Mouse (Mus musculus) embryonic facial prominence, embryonic 14.5 days (tissue): ENCODE measurements around the gene Efl1. TPM values are rescaled to one million over a fixed set of nuclear protein-coding genes. Genes with fewer than 3 reads are reported as not detected.
A peak's percentile ranks its signal among the peaks of the same experiment; 100 is the strongest.

Source experiments
- ATAC-seq: fragments of 200-750 bp; cut with Nextera tagmentation; 2 replicates; pipeline ENCODE4 v1.8.0; 2017; ENCODE audit warnings: low read depth, moderate number of reproducible peaks, moderate TSS enrichment
- DNase-seq: peaks from one replicate; pipeline ENCODE4 v3.0.0-alpha.2; 2015; ENCODE audit warnings: low spot score
- H3K27ac ChIP-seq: fragments of 300-500 bp; sonication (generic); replicated peaks from 2 replicates; pipeline ENCODE4 v1.5.1; 2014; ENCODE audit warnings: low read depth, mild to moderate bottlenecking, low read length, moderate library complexity
- H3K27me3 ChIP-seq: fragments of 300-500 bp; sonication (generic); replicated peaks from 2 replicates; pipeline ENCODE4 v1.6.1; 2014; ENCODE audit warnings: low read length; ENCODE audit not compliant: control insufficient read depth, insufficient read depth
- H3K36me3 ChIP-seq: fragments of 300-500 bp; sonication (generic); 2 replicates; pipeline ENCODE4 v1.6.1; 2014; ENCODE audit warnings: low read length, mixed read lengths; ENCODE audit not compliant: control insufficient read depth, insufficient read depth
- H3K4me1 ChIP-seq: fragments of 300-500 bp; sonication (generic); 2 replicates; pipeline ENCODE4 v1.6.1; 2014; ENCODE audit warnings: antibody characterized with exemption, low read length; ENCODE audit not compliant: control insufficient read depth, insufficient read depth
- H3K4me2 ChIP-seq: fragments of 300-500 bp; sonication (generic); 2 replicates; pipeline ENCODE4 v1.6.1; 2014; ENCODE audit warnings: low read depth, mild to moderate bottlenecking, low read length, moderate library complexity, mixed read lengths
- H3K4me3 ChIP-seq: fragments of 300-500 bp; sonication (generic); 2 replicates; pipeline ENCODE4 v1.5.1; 2014; ENCODE audit warnings: low read depth, mild to moderate bottlenecking, low read length
- H3K9ac ChIP-seq: fragments of 300-500 bp; sonication (generic); 2 replicates; pipeline ENCODE4 v1.6.1; 2014; ENCODE audit warnings: low read depth, mild to moderate bottlenecking, low read length, moderate library complexity, mixed read lengths
- H3K9me3 ChIP-seq: fragments of 300-500 bp; sonication (generic); 2 replicates; pipeline ENCODE4 v1.6.1; 2016; ENCODE audit warnings: low read length; ENCODE audit not compliant: control insufficient read depth
- WGBS: fragments of 180-500 bp; shearing (Covaris S2); extraction: QIAGEN DNeasy Blood & Tissue Kit; methylation state at CpG from one replicate; pipeline ENCODE4 v1.1.7; 2014; 5-methylcytosine and 5-hydroxymethylcytosine counted together
- polyA plus RNA-seq: library from polyadenylated mRNA; unstranded; fragments of >200 nt; fragmentation: Nextera tagmentation; extraction: Ambion mirVana; gene quantifications from 2 replicates; pipeline ENCODE4 v1.2.1, GENCODE M21; 2014

Gene Efl1
- polyA plus RNA-seq, 1 experiment from 2014 or later, result 19.8 TPM

GRCm38 (mm10) chr7:82821501-82821900 lies 173.1 kb downstream of the Efl1 start:
- H3K4me1 ChIP-seq, result no peaks in the 10 kb centered on the region
- DNase-seq (no peak), ATAC-seq (no peak)
- WGBS, result 68% methylated on average over 3 of the region's 3 CpGs
- H3K4me2 ChIP-seq, result no peak overlapping the region
- no peak overlapping the region for H3K9ac ChIP-seq
- no peaks in the 10 kb centered on the region for H3K36me3 ChIP-seq
- no peaks in the 10 kb centered on the region for H3K27me3 ChIP-seq
- no peak overlapping the region for H3K27ac ChIP-seq
- no peak overlapping the region for H3K4me3 ChIP-seq
- H3K9me3 ChIP-seq, result 0 out of 2 replicates have a peak, but pooled peaks cover 3% of the 10 kb centered on the region

DNA sequence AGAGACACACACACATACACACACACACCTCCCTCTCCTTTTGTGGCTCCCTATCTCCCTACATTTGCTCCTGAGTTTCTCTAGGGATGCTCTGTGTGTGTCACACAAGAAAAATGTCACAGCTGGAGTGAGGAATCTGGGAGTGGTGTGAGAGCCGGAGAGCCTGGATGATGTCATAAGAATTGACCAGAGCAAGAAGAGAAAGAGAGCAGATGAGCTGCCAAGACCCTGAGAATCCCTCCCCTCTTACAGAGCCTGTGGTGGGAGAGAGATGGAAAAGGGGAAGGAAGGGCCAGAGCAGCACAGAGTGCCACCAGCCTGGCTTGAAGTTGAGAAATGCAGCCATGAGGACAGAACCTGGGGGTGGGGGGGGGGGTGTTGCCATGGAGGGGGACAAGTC lies 174.1 kb downstream of the Efl1 start:
- DNase-seq (peak; percentile 39), ATAC-seq (no peak)
- Histone ChIP-seq H3K27me3 (no peaks in the 10 kb centered on the region), H3K4me3 (no peak overlapping the region), H3K9me3 (no peaks in the 10 kb centered on the region), H3K9ac (no peak overlapping the region), H3K4me2 (no peak overlapping the region), H3K4me1 (no peaks in the 10 kb centered on the region), H3K36me3 (no peaks in the 10 kb centered on the region), H3K27ac (no peak overlapping the region)
- WGBS, result 26% methylated on average over 1 of the region's 1 CpGs

Other genes with a start within 250 kb of the Efl1 start
- 9.8 and 11.7 TPM in 2 replicates for gene Saxo2, start 86 bp upstream of the Efl1 start, polyA plus RNA-seq
- gene Mex3b, start 218.7 kb downstream of the Efl1 start, polyA plus RNA-seq, result 19.3 and 22.6 TPM in 2 replicates